Mouse (Mus musculus): ENCODE measurements at regions not wholly inside any gene's neighbourhood (a gene's known extent, or its start where the extent isn't known, plus 50 kb on each side); places are given as distances from the start of the nearest gene placed in this dataset.

GRCm38 (mm10) chr17:84877176-84877863 is 79.2 kb upstream of the Ppm1b start:
- Histone ChIP-seq H3K36me3 (ENCODE audit: control insufficient read depth, insufficient read depth, low read length) (no peaks in the 10 kb centered on the region), H3K9ac (ENCODE audit: low read length) (no peak overlapping the region), H3K9me3 (ENCODE audit: control insufficient read depth, low read length) (no peaks in the 10 kb centered on the region), H3K27me3 (ENCODE audit: control insufficient read depth, insufficient read depth, low read length) (no peaks in the 10 kb centered on the region), H3K27ac (ENCODE audit: low read depth, low read length) (no peak overlapping the region), H3K4me1 (replicated peaks; ENCODE audit: control insufficient read depth, insufficient read depth, low read length) (no peaks in the 10 kb centered on the region), H3K4me3 (ENCODE audit: low read depth, low read length) (no peak overlapping the region), H3K4me2 (ENCODE audit: low read depth, low read length, severe bottlenecking) (no peak overlapping the region)
- 85% methylated on average over 14 of the region's 14 CpGs for WGBS
- ATAC-seq (replicated peaks; ENCODE audit: low FRiP score): peak; percentile 67
- no peak for DNase-seq (ENCODE audit: low spot score)

- DNase-seq (ENCODE audit: low spot score) (peak; percentile 82), ATAC-seq (replicated peaks; ENCODE audit: low FRiP score) (no peak; the same call in 1 of the 2 replicates)
- H3K4me1 ChIP-seq (replicated peaks; ENCODE audit: control insufficient read depth, insufficient read depth, low read length): no peaks in the 10 kb centered on the region
- no peak overlapping the region for H3K27ac ChIP-seq (ENCODE audit: low read depth, low read length)
- H3K4me2 ChIP-seq (ENCODE audit: low read depth, low read length, severe bottlenecking): peak overlapping the region; percentile 6; the same call in 1 of the 2 replicates
- no peaks in the 10 kb centered on the region for H3K9me3 ChIP-seq (ENCODE audit: control insufficient read depth, low read length)
- no peaks in the 10 kb centered on the region for H3K27me3 ChIP-seq (ENCODE audit: control insufficient read depth, insufficient read depth, low read length)
- no peak overlapping the region for H3K4me3 ChIP-seq (ENCODE audit: low read depth, low read length)
- H3K9ac ChIP-seq (ENCODE audit: low read length): no peak overlapping the region
- 23% methylated on average over 10 of the region's 10 CpGs for WGBS
- no peaks in the 10 kb centered on the region for H3K36me3 ChIP-seq (ENCODE audit: control insufficient read depth, insufficient read depth, low read length)
Measured at GRCm38 (mm10) chr17:84877864-84878224, 78.7 kb upstream of the Ppm1b start.

- Histone ChIP-seq H3K4me1 (replicated peaks; ENCODE audit: control insufficient read depth, insufficient read depth, low read length) (no peaks in the 10 kb centered on the region), H3K27ac (ENCODE audit: low read depth, low read length) (no peak overlapping the region), H3K27me3 (ENCODE audit: control insufficient read depth, insufficient read depth, low read length) (no peaks in the 10 kb centered on the region), H3K4me3 (ENCODE audit: low read depth, low read length) (no peak overlapping the region), H3K9ac (ENCODE audit: low read length) (no peak overlapping the region), H3K36me3 (ENCODE audit: control insufficient read depth, insufficient read depth, low read length) (no peaks in the 10 kb centered on the region), H3K9me3 (ENCODE audit: control insufficient read depth, low read length) (no peaks in the 10 kb centered on the region), H3K4me2 (ENCODE audit: low read depth, low read length, severe bottlenecking) (peak overlapping the region; percentile 6; the same call in 1 of the 2 replicates)
- DNase-seq (ENCODE audit: low spot score) (peak; percentile 17), ATAC-seq (replicated peaks; ENCODE audit: low FRiP score) (no peak)
- WGBS: 83% methylated on average over 5 of the region's 5 CpGs
Measured at GRCm38 (mm10) chr17:84878316-84878715, 78.2 kb upstream of the Ppm1b start.

GRCm38 (mm10) chr17:84879146-84879545 is 77.4 kb upstream of the Ppm1b start:
- WGBS: 70% methylated on average over 10 of the region's 10 CpGs
- no peak for ATAC-seq (replicated peaks; ENCODE audit: low FRiP score)

GRCm38 (mm10) chr17:84880946-84881345 is 75.6 kb upstream of the Ppm1b start:
- Histone ChIP-seq H3K27ac (ENCODE audit: low read depth, low read length) (no peak overlapping the region), H3K4me1 (replicated peaks; ENCODE audit: control insufficient read depth, insufficient read depth, low read length) (no peaks in the 10 kb centered on the region), H3K9me3 (ENCODE audit: control insufficient read depth, low read length) (no peaks in the 10 kb centered on the region), H3K4me2 (ENCODE audit: low read depth, low read length, severe bottlenecking) (no peak overlapping the region), H3K36me3 (ENCODE audit: control insufficient read depth, insufficient read depth, low read length) (no peaks in the 10 kb centered on the region), H3K27me3 (ENCODE audit: control insufficient read depth, insufficient read depth, low read length) (no peaks in the 10 kb centered on the region), H3K9ac (ENCODE audit: low read length) (no peak overlapping the region), H3K4me3 (ENCODE audit: low read depth, low read length) (no peak overlapping the region)
- ATAC-seq (replicated peaks; ENCODE audit: low FRiP score) (no peak), DNase-seq (ENCODE audit: low spot score) (no peak)
- WGBS: 84% methylated on average over 2 of the region's 2 CpGs

More at GRCm38 (mm10) chr17:84879146-84879545, 77.4 kb upstream of the Ppm1b start:
- H3K4me3 ChIP-seq (ENCODE audit: low read depth, low read length): no peak overlapping the region
- no peak overlapping the region for H3K4me2 ChIP-seq (ENCODE audit: low read depth, low read length, severe bottlenecking)
- H3K27me3 ChIP-seq (ENCODE audit: control insufficient read depth, insufficient read depth, low read length): no peaks in the 10 kb centered on the region
- DNase-seq (ENCODE audit: low spot score): peak; percentile 43
- no peak overlapping the region for H3K9ac ChIP-seq (ENCODE audit: low read length)
- H3K9me3 ChIP-seq (ENCODE audit: control insufficient read depth, low read length): no peaks in the 10 kb centered on the region
- H3K4me1 ChIP-seq (replicated peaks; ENCODE audit: control insufficient read depth, insufficient read depth, low read length): no peaks in the 10 kb centered on the region
- no peaks in the 10 kb centered on the region for H3K36me3 ChIP-seq (ENCODE audit: control insufficient read depth, insufficient read depth, low read length)
- H3K27ac ChIP-seq (ENCODE audit: low read depth, low read length): no peak overlapping the region

- H3K36me3 ChIP-seq (ENCODE audit: control insufficient read depth, insufficient read depth, low read length): no peaks in the 10 kb centered on the region
- H3K4me3 ChIP-seq (ENCODE audit: low read depth, low read length): no peak overlapping the region
- no peaks in the 10 kb centered on the region for H3K4me1 ChIP-seq (replicated peaks; ENCODE audit: control insufficient read depth, insufficient read depth, low read length)
- 91% methylated on average over 5 of the region's 5 CpGs for WGBS
- no peak overlapping the region for H3K9ac ChIP-seq (ENCODE audit: low read length)
- no peak overlapping the region for H3K4me2 ChIP-seq (ENCODE audit: low read depth, low read length, severe bottlenecking)
- H3K27ac ChIP-seq (ENCODE audit: low read depth, low read length): no peak overlapping the region
- DNase-seq (ENCODE audit: low spot score) (no peak), ATAC-seq (replicated peaks; ENCODE audit: low FRiP score) (no peak)
- H3K27me3 ChIP-seq (ENCODE audit: control insufficient read depth, insufficient read depth, low read length): no peaks in the 10 kb centered on the region
- no peaks in the 10 kb centered on the region for H3K9me3 ChIP-seq (ENCODE audit: control insufficient read depth, low read length)
Measured at GRCm38 (mm10) chr17:84888525-84888924, 68.0 kb upstream of the Ppm1b start.

GRCm38 (mm10) chr17:84890871-84891599 is 65.5 kb upstream of the Ppm1b start:
- H3K36me3 ChIP-seq (ENCODE audit: control insufficient read depth, insufficient read depth, low read length): no peaks in the 10 kb centered on the region
- 72% methylated on average over 12 of the region's 12 CpGs for WGBS
- no peak overlapping the region for H3K9ac ChIP-seq (ENCODE audit: low read length)
- H3K9me3 ChIP-seq (ENCODE audit: control insufficient read depth, low read length): no peaks in the 10 kb centered on the region
- DNase-seq (ENCODE audit: low spot score) (no peak), ATAC-seq (replicated peaks; ENCODE audit: low FRiP score) (no peak)
- H3K27ac ChIP-seq (ENCODE audit: low read depth, low read length): no peak overlapping the region
- no peaks in the 10 kb centered on the region for H3K4me1 ChIP-seq (replicated peaks; ENCODE audit: control insufficient read depth, insufficient read depth, low read length)
- H3K4me2 ChIP-seq (ENCODE audit: low read depth, low read length, severe bottlenecking): no peak overlapping the region
- no peak overlapping the region for H3K4me3 ChIP-seq (ENCODE audit: low read depth, low read length)
- H3K27me3 ChIP-seq (ENCODE audit: control insufficient read depth, insufficient read depth, low read length): no peaks in the 10 kb centered on the region

GRCm38 (mm10) chr17:84893273-84894033 is 63.1 kb upstream of the Ppm1b start:
- no peaks in the 10 kb centered on the region for H3K27me3 ChIP-seq (ENCODE audit: control insufficient read depth, insufficient read depth, low read length)
- DNase-seq (ENCODE audit: low spot score): peak; percentile 13
- no peaks in the 10 kb centered on the region for H3K4me1 ChIP-seq (replicated peaks; ENCODE audit: control insufficient read depth, insufficient read depth, low read length)
- no peak overlapping the region for H3K27ac ChIP-seq (ENCODE audit: low read depth, low read length)
- H3K9ac ChIP-seq (ENCODE audit: low read length): no peak overlapping the region
- no peak overlapping the region for H3K4me3 ChIP-seq (ENCODE audit: low read depth, low read length)
- ATAC-seq (replicated peaks; ENCODE audit: low FRiP score): no peak
- WGBS: 85% methylated on average over 16 of the region's 16 CpGs
- no peaks in the 10 kb centered on the region for H3K9me3 ChIP-seq (ENCODE audit: control insufficient read depth, low read length)
- H3K4me2 ChIP-seq (ENCODE audit: low read depth, low read length, severe bottlenecking): no peak overlapping the region
- H3K36me3 ChIP-seq (ENCODE audit: control insufficient read depth, insufficient read depth, low read length): no peaks in the 10 kb centered on the region
